Mouse (Mus musculus) spleen, adult 18-20 months (tissue): Measurements from ENCODE around the gene BC029722.

Experiments used
- DNase-seq, 2 experiments: peaks; one replicate each; pipeline ENCODE4 v3.0.0; 2022; ENCODE audit warnings: mixed read lengths in 2 of 2

Gene BC029722

GRCm38 (mm10) chr2:155778004-155778403 lies 41.2 kb downstream of the BC029722 start:
- DNase-seq: no peak

GRCm38 (mm10) chr2:155777688-155777985 lies 41.6 kb downstream of the BC029722 start:
- no peak for DNase-seq

DNA sequence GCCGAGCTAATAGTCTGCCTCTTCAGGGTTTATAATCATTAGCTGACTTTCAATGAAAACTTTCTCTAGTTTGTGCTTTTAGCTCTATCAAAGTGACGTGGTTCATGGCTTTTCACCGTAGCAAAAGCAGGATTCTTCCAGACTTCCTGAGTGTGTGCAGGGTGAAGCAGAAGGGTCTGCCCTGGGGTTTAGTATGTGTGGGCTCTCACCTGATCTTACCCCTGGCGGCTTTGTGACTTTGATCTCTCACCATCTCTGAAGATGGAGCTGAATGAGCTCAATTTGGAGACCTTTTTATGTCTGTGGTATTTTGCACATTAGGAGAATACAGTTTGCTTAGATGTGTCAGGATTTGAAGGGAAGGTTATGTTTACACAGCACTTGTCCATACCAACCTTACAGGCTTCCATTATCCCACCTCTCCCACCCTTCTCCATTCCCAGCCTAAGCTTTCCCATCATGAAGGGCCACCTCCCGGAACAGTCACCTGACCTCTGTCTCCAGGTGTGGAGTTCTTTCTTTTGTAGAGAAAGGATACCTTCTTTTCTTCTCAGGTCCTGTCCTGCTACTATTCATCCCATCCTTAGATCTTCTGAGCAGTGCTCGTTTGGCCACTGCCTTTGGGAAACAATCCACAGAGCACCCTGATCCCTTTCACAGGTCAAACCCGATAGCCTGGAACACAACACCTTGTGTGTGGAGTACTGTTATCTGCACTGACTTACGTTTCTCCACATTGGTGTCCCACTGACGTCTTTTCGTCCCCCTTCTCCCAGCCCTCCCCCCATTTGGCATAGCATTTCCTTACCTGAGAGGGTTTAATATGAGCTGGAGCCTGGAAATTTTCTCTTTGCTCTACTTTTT lies 42.2 kb downstream of the BC029722 start:
- DNase-seq: no peak

- DNase-seq: peak; percentile 10 to 34
Observed at GRCm38 (mm10) chr2:155775685-155776263, 43.5 kb downstream of the BC029722 start.

GRCm38 (mm10) chr2:155774927-155775684 lies 44.1 kb downstream of the BC029722 start, which contains the start of gene Mmp24:
TSS of gene Mmp24 (plus strand) at chr2:155775342.
- DNase-seq: no peak

DNA sequence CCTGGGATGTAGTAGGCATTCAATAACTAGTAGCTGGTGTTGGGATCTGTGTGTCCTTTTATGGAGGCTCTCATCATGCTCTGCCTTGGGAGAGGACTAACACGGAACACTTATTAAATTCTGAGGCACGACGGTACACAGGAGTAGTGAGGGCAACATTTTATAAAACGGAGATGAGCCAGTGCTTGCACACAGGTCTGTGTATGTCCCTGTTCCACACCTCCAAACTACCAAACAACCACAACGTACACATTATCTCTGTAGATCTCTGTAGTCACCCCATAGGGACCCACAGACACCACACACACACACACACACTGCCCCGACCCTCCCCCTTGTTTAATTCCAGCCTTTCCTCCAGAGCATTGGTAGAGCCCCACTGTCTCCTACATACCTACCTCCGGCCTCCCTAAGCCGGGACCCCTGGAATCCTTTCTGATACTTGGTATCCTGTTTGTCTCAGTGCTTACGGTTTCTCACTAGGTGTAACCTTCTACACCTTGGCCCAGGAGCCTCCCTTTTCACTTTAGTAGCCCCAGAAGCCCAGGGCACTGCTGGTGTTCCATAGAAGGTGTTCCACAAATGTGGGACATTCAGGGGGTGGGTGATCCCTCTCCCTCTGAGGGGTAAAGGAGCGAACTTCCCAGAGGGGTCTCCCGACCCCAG lies 44.8 kb downstream of the BC029722 start:
- DNase-seq: no peak

- no peak for DNase-seq
Observed at GRCm38 (mm10) chr2:155773664-155774063, 45.6 kb downstream of the BC029722 start.
